Mouse (Mus musculus) midbrain, embryonic 15.5 days (tissue): ENCODE data around the gene Ndufaf2. TPM values are rescaled to one million over a fixed set of nuclear protein-coding genes. Genes with fewer than 3 reads are reported as not detected.

ENCODE experiments used
- ATAC-seq: fragments of 200-750 bp; cut with Nextera tagmentation; replicated peaks from 2 replicates; pipeline ENCODE4 v1.8.0; 2017; ENCODE audit warnings: moderate TSS enrichment
- H3K27ac ChIP-seq: fragments of 300-500 bp; sonication (generic); 2 replicates; pipeline ENCODE4 v1.5.1; 2015; ENCODE audit warnings: mild to moderate bottlenecking, inconsistent platforms
- H3K27me3 ChIP-seq: fragments of 300-500 bp; sonication (generic); replicated peaks from 2 replicates; pipeline ENCODE4 v1.6.1; 2015; ENCODE audit warnings: inconsistent platforms
- H3K36me3 ChIP-seq: fragments of 300-500 bp; sonication (generic); replicated peaks from 2 replicates; pipeline ENCODE4 v1.6.1; 2015; ENCODE audit warnings: inconsistent platforms
- H3K4me1 ChIP-seq: fragments of 300-500 bp; sonication (generic); 2 replicates; pipeline ENCODE4 v1.6.1; 2015; ENCODE audit warnings: inconsistent platforms
- H3K4me2 ChIP-seq: fragments of 300-500 bp; sonication (generic); 2 replicates; pipeline ENCODE4 v1.6.1; 2015; ENCODE audit warnings: inconsistent platforms, mild to moderate bottlenecking, moderate library complexity
- H3K4me3 ChIP-seq: fragments of 300-500 bp; sonication (generic); 2 replicates; pipeline ENCODE4 v1.5.1; 2015; ENCODE audit warnings: mild to moderate bottlenecking, inconsistent platforms
- H3K9ac ChIP-seq: fragments of 300-500 bp; sonication (generic); 2 replicates; pipeline ENCODE4 v1.6.1; 2015; ENCODE audit warnings: mild to moderate bottlenecking, inconsistent platforms
- H3K9me3 ChIP-seq: fragments of 300-500 bp; sonication (generic); 2 replicates; pipeline ENCODE4 v1.6.1; 2016; ENCODE audit warnings: inconsistent platforms
- WGBS: fragments of 180-500 bp; shearing (Covaris S2); methylation state at CpG from one replicate; pipeline ENCODE4 v1.1.7; 2015; ENCODE audit warnings: mixed read lengths; 5-methylcytosine and 5-hydroxymethylcytosine counted together
- polyA plus RNA-seq: library from polyadenylated mRNA; unstranded; fragments of >200 nt; fragmentation: Nextera tagmentation; extraction: Ambion mirVana; gene quantifications from 2 replicates; pipeline ENCODE4 v1.2.1, GENCODE M21; 2015

Ndufaf2 gene
- polyA plus RNA-seq, 1 experiment from 2014 or later, result 65.8 TPM

DNA sequence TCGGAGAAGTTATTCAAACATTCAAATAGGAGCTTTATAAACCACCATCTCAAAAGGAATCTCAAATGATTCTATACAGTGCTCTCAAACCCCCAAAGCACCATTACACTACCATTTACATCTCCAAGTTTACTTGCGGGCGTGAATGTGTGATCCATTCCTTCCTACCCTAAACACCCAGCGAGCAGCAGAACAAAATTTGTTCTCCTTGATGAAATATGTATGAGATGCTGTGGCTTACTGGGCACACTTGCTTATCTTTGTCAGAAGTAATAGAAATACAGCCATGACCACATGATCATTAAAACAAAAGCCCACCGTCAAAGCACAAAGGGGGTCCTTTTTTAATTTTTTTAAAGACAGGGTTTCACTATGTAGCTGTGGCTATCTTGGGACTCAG lies 44.9 kb downstream of the Ndufaf2 start:
- H3K36me3 ChIP-seq, result no peaks in the 10 kb centered on the region
- H3K27me3 ChIP-seq, result no peaks in the 10 kb centered on the region
- no peak overlapping the region for H3K9ac ChIP-seq
- H3K4me3 ChIP-seq, result no peak overlapping the region
- WGBS, result 68% methylated on average over 5 of the region's 5 CpGs
- no peaks in the 10 kb centered on the region for H3K9me3 ChIP-seq
- no peaks in the 10 kb centered on the region for H3K4me1 ChIP-seq
- no peak overlapping the region for H3K27ac ChIP-seq
- H3K4me2 ChIP-seq, result no peak overlapping the region
- no peak for ATAC-seq

DNA sequence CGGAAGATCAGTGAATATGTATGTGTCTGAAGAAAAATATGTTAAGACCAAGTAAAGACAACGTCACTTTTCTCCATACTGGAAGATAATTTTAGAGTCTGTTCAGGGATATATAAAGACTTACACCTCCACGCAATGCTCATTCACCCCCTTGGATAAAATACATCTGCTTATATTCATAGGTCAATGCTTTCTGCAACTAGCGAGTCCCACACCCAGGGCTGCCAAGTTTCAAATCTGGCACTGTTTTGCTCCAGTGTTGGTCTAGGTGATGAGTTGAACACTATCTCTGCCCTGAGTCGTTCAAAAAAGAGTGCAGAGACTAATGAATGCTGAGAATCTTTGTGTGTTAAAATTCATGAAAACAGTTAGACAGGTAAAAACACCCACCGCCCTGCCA lies 47.5 kb downstream of the Ndufaf2 start:
- WGBS, result 96% methylated on average over 6 of the region's 6 CpGs
- no peak overlapping the region for H3K9ac ChIP-seq
- H3K27ac ChIP-seq, result no peak overlapping the region
- no peaks in the 10 kb centered on the region for H3K36me3 ChIP-seq
- H3K4me1 ChIP-seq, result no peaks in the 10 kb centered on the region
- no peak overlapping the region for H3K4me2 ChIP-seq
- H3K9me3 ChIP-seq, result no peaks in the 10 kb centered on the region
- ATAC-seq, result no peak
- no peak overlapping the region for H3K4me3 ChIP-seq
- no peaks in the 10 kb centered on the region for H3K27me3 ChIP-seq

DNA sequence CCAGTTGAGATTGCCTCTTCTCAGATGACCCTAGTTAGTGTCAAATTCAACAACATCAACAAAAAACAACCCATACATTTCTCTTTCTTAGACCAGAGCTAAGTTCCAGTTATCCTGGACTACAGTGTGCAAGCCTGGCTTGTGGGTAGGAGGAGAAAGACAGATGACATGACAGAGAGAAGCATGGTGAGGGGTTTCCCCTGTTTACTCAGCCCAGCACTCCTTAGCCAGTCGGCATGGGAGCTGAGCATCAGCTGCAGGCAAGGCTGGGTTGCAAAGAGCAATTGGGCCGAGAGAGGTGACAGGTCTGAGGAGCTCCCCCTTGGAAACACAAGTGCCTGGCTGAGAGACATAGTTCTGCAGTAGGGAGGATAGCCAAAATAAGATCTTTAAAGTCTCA lies 57.7 kb downstream of the Ndufaf2 start:
- Histone ChIP-seq H3K36me3 (no peaks in the 10 kb centered on the region), H3K4me2 (no peak overlapping the region), H3K9ac (no peak overlapping the region), H3K27me3 (no peaks in the 10 kb centered on the region), H3K4me1 (no peaks in the 10 kb centered on the region), H3K4me3 (no peak overlapping the region), H3K27ac (no peak overlapping the region), H3K9me3 (no peaks in the 10 kb centered on the region)
- 47% methylated on average over 2 of the region's 2 CpGs for WGBS
- ATAC-seq, result no peak

DNA sequence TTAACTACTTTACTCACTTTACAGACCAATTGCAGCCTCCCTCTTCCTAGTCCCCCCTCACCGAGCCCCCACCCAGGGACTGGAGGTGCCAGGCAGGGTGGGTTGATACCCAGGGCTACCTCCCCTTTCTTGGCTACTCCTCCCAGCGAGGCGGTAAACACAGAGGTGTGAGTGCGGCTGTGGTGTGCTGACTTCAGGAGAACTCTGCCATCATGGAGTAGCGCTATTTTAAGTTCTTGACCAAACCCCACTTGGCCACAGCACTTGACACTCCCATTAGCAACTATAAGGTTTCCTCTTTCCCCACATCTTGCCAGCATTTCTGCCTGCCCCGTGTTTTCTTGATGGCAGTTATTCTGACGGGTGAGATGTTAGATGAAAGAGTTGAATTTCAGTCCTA lies 62.0 kb downstream of the Ndufaf2 start:
- ATAC-seq, result no peak
- no peaks in the 10 kb centered on the region for H3K27me3 ChIP-seq
- no peak overlapping the region for H3K27ac ChIP-seq
- H3K9me3 ChIP-seq, result no peaks in the 10 kb centered on the region
- no peak overlapping the region for H3K4me2 ChIP-seq
- H3K4me3 ChIP-seq, result no peak overlapping the region
- no peaks in the 10 kb centered on the region for H3K36me3 ChIP-seq
- H3K9ac ChIP-seq, result no peak overlapping the region
- no peaks in the 10 kb centered on the region for H3K4me1 ChIP-seq
- WGBS, result 93% methylated on average over 7 of the region's 7 CpGs

DNA sequence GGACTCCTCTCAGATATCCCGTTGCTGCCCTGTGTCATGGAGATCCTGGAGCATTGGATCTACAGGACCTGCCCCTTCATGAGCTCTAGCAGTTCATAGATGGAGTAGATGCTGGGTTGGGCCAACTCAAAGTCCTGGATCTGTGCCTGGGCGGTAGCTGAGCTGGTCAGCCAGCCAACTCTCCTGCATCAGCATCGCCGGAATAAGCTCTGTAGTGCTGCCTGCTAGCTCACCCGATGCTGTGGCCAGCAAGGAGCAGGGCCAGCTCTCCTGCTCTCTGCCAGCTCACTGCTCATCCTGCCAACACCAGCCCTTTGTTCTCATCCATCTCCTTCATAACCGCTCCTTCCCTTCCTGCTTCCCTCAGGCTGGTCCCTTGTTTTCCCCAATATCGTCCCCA lies 62.8 kb downstream of the Ndufaf2 start:
- no peaks in the 10 kb centered on the region for H3K9me3 ChIP-seq
- 85% methylated on average over 7 of the region's 7 CpGs for WGBS

DNA sequence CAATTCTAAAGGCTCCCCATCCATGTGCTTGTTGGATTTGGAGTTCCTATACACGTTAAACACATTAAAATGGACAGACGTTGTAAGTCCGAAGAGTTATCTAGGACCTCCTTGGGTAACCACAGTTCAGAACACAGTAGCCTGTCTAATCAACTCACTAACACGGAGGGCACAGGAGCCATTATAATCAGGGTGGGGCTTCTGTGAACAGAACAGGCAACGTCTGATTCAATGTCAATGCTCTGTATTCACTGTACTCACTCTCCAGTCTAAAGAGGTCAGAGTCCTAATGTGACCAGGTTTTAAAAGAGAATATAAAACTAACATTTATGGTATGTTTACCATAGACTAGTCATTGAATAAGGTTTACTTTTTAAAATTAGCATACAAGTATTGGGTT lies 63.7 kb downstream of the Ndufaf2 start:
- WGBS, result 93% methylated on average over 5 of the region's 5 CpGs

More for the DNA sequence above, 62.8 kb downstream of the Ndufaf2 start:
- no peak overlapping the region for H3K27ac ChIP-seq
- no peak overlapping the region for H3K4me2 ChIP-seq
- no peaks in the 10 kb centered on the region for H3K27me3 ChIP-seq
- no peak overlapping the region for H3K4me3 ChIP-seq
- no peak overlapping the region for H3K9ac ChIP-seq
- 0 out of 2 replicates have a peak, but pooled peaks have one; percentile 39 for ATAC-seq
- no peaks in the 10 kb centered on the region for H3K4me1 ChIP-seq
- no peaks in the 10 kb centered on the region for H3K36me3 ChIP-seq

DNA sequence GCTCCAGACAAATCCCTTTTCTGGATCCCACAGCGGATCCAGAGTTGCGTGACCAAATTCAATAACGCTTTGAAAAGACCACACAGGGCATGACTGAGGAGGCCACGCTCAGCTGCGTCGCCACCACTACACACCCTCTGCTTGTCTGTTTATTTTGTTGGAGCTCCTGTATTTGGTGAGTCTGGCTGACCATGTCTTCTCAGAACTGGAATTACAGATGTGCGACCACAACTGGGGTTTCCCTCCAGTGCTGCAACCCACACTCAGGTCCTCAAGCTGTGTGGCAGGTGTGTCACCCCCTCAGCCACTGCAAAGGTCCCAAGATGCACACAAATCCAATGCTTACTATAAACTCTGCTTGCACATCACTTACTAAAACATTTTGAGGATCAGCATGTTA lies 66.1 kb downstream of the Ndufaf2 start:
- no peak overlapping the region for H3K27ac ChIP-seq
- H3K4me1 ChIP-seq, result no peaks in the 10 kb centered on the region
- H3K9me3 ChIP-seq, result no peaks in the 10 kb centered on the region
- no peaks in the 10 kb centered on the region for H3K27me3 ChIP-seq
- 68% methylated on average over 7 of the region's 7 CpGs for WGBS
- H3K36me3 ChIP-seq, result no peaks in the 10 kb centered on the region
- H3K4me3 ChIP-seq, result no peak overlapping the region
- H3K9ac ChIP-seq, result no peak overlapping the region
- ATAC-seq, result no peak
- H3K4me2 ChIP-seq, result no peak overlapping the region

More for the DNA sequence above, 63.7 kb downstream of the Ndufaf2 start:
- Histone ChIP-seq H3K27me3 (no peaks in the 10 kb centered on the region), H3K27ac (no peak overlapping the region), H3K36me3 (no peaks in the 10 kb centered on the region), H3K4me1 (no peaks in the 10 kb centered on the region), H3K4me2 (no peak overlapping the region), H3K4me3 (no peak overlapping the region), H3K9me3 (no peaks in the 10 kb centered on the region), H3K9ac (no peak overlapping the region)
- ATAC-seq, result no peak

DNA sequence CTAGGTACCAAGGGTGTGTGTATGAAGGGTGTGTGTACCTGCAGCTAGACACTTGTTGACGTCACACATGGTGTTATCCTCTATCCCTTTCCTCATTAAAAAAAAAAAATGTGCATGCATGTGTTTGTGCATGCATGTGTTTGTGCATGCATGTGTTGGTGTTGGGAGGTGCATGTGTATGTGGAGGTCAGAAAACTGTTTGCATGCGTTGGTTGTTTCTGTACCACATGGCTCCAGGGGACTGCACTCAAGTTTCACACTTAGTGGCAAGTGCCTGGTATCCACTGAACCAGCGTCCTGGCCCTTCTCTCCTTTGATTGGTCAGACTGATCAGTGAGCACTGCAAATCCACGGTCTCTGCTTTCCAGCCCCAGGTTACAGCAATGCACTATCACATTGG lies 71.7 kb downstream of the Ndufaf2 start:
- Histone ChIP-seq H3K9ac (no peak overlapping the region), H3K27me3 (no peaks in the 10 kb centered on the region), H3K27ac (no peak overlapping the region), H3K4me3 (no peak overlapping the region), H3K4me2 (no peak overlapping the region), H3K4me1 (no peaks in the 10 kb centered on the region), H3K9me3 (no peaks in the 10 kb centered on the region), H3K36me3 (no peaks in the 10 kb centered on the region)
- 79% methylated on average over 4 of the region's 4 CpGs for WGBS
- ATAC-seq, result no peak

DNA sequence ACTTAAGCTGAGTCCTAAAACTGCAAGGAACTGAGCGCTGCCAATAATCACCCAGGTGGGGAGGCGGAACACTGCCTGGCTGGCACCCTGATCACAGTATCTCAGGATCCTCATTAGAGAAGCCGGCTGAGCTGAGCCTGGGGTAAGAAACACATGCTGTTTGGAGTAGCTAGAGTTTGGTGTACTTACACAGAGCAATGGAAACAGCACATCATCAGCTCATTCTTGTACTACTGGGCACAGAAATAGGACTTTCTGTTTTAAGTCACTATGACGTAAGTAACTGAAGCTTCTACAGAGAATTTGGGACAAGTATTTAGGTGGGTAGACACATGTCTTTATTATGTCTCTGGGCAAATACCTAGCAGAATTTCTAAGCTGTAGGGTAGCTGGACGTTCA lies 72.4 kb downstream of the Ndufaf2 start:
- Histone ChIP-seq H3K4me3 (no peak overlapping the region), H3K4me2 (no peak overlapping the region), H3K36me3 (no peaks in the 10 kb centered on the region), H3K27ac (no peak overlapping the region), H3K9me3 (no peaks in the 10 kb centered on the region), H3K27me3 (no peaks in the 10 kb centered on the region), H3K9ac (no peak overlapping the region), H3K4me1 (no peaks in the 10 kb centered on the region)
- ATAC-seq, result no peak
- 77% methylated on average over 5 of the region's 5 CpGs for WGBS

DNA sequence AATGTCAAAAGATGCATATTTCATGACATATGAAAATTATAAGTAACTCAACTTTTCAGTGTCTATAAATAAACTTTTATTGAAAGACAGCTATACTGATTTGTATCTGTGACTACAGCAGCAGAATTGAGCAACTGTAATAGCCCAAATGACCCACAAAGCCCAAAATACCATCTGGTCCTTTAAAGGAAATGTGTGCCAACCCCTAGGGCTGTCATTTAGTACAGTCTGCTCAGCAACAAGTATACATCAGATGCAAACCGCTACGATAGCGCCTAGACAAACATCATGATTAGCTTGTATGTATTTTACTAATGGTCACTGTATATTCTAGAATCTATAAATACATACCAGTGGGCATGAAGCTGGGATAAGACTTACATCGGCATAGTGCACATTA lies 74.3 kb downstream of the Ndufaf2 start:
- Histone ChIP-seq H3K4me3 (no peak overlapping the region), H3K4me2 (no peak overlapping the region), H3K9ac (no peak overlapping the region), H3K36me3 (no peaks in the 10 kb centered on the region), H3K4me1 (no peaks in the 10 kb centered on the region), H3K27me3 (no peaks in the 10 kb centered on the region), H3K27ac (no peak overlapping the region), H3K9me3 (no peaks in the 10 kb centered on the region)
- no peak for ATAC-seq
- WGBS, result 93% methylated on average over 4 of the region's 4 CpGs

DNA sequence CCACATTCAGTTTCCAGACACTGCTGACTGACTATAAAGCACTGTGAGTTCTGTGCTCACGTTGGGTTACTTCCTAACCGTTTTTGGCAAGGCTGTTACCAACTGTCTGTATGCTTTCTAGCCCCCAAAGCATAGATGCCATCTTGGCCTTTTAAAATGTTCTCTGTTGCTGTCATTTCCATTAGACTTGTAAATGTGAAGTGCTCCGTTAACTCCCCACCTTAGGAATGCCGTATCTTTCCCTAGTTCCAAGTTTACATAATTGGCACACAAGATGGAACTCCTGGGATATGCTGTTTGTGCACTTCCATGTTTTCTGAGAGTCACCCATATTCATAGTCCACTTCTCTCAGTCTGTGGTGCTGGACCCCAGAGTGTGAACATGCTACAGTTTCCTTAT lies 80.5 kb downstream of the Ndufaf2 start:
- Histone ChIP-seq H3K4me3 (no peak overlapping the region), H3K4me2 (no peak overlapping the region), H3K4me1 (no peaks in the 10 kb centered on the region), H3K36me3 (no peaks in the 10 kb centered on the region), H3K27ac (no peak overlapping the region), H3K27me3 (no peaks in the 10 kb centered on the region), H3K9ac (no peak overlapping the region), H3K9me3 (no peaks in the 10 kb centered on the region)
- 86% methylated on average over 4 of the region's 4 CpGs for WGBS
- no peak for ATAC-seq

DNA sequence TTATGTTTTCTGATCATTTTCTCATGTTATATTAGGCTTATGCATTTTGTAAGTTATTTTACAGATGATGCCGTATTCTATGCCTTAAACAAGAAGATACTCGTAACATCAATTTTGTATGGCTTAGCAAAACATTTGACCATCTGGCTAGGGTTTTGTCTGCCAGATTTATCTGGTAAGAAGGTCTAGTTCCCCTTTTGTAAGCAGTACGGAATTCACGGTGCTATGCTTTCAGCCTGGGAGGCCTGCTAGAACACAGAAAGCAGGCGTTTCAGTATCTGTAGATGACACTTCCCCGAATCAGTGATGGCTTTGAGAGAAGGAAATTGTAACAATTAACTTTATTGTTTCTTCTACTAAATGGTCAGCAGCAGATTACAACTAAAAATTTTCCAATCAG lies 80.9 kb downstream of the Ndufaf2 start:
- Histone ChIP-seq H3K27ac (no peak overlapping the region), H3K36me3 (no peaks in the 10 kb centered on the region), H3K27me3 (no peaks in the 10 kb centered on the region), H3K4me3 (no peak overlapping the region), H3K4me2 (no peak overlapping the region), H3K9me3 (no peaks in the 10 kb centered on the region), H3K4me1 (no peaks in the 10 kb centered on the region), H3K9ac (no peak overlapping the region)
- ATAC-seq, result no peak
- WGBS, result 80% methylated on average over 6 of the region's 6 CpGs

DNA sequence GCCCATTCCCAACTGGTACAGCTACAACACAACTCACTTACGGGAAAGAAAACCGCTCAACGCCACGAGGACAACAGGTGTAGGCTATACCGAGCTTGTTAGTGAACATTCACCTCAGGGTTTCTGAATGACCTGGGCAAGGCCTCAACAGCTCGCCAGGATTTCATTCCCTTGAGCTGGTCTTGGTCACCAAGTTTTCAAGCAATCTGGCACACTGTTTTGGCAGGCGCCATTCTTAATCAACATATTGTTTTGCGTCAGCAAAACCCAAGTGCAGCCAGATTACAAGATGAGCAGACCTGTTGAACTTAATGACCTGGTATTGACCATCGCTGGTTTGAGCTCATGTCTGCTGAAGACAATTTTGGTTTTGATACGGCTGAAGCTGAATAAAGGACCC lies 88.3 kb downstream of the Ndufaf2 start:
- H3K9ac ChIP-seq, result no peak overlapping the region
- no peak overlapping the region for H3K27ac ChIP-seq
- no peaks in the 10 kb centered on the region for H3K9me3 ChIP-seq
- WGBS, result 95% methylated on average over 10 of the region's 10 CpGs
- no peaks in the 10 kb centered on the region for H3K36me3 ChIP-seq
- no peaks in the 10 kb centered on the region for H3K27me3 ChIP-seq
- H3K4me3 ChIP-seq, result no peak overlapping the region
- no peaks in the 10 kb centered on the region for H3K4me1 ChIP-seq
- no peak for ATAC-seq
- H3K4me2 ChIP-seq, result no peak overlapping the region

DNA sequence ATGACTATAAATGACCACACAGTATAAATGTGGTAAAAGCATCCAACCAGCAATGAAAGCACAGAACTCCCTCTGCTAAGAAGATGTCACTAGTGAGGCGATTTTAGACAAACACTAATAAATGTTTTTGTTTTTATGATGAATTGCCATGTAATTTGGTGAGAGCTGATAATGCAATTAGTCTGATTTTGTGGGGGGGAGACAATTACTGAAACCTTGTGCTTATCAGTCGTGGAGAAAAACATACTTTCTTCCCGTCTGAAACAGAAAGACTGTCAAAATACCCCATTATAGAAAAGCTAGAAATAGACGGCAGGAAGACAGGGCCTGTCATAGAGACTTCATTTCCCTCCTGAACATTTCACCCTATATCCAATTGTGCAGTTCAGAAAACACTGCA lies 89.3 kb downstream of the Ndufaf2 start:
- H3K9ac ChIP-seq, result no peak overlapping the region
- no peaks in the 10 kb centered on the region for H3K27me3 ChIP-seq
- no peak for ATAC-seq
- WGBS, result 66% methylated on average over 4 of the region's 4 CpGs
- no peak overlapping the region for H3K27ac ChIP-seq
- no peaks in the 10 kb centered on the region for H3K9me3 ChIP-seq
- no peak overlapping the region for H3K4me3 ChIP-seq
- 0 out of 2 replicates have a peak, but pooled peaks cover 2% of the 10 kb centered on the region for H3K4me1 ChIP-seq
- no peak overlapping the region for H3K4me2 ChIP-seq
- no peaks in the 10 kb centered on the region for H3K36me3 ChIP-seq
